Mouse (Mus musculus): ENCODE measurements around the gene Hnf1b. TPM values are rescaled to one million over a fixed set of nuclear protein-coding genes. Genes with fewer than 3 reads are reported as not detected.
A peak's percentile ranks its signal among the peaks of the same experiment; 100 is the strongest.

Gene Hnf1b
- 0.09 and 0.14 TPM in 2 replicates for polyA plus RNA-seq (2014; fragmentation: Nextera tagmentation; extraction: Ambion mirVana)

GRCm38 (mm10) chr11:83849529-83850335 lies at the start of gene Hnf1b:
Hnf1b (plus strand) TSS chr11:83850063.
- no peak within 1 kb of the TSS for H3K4me2 ChIP-seq (ENCODE audit: low read length)
- H3K4me3 ChIP-seq (ENCODE audit: low read depth, low read length), result no peak within 1 kb of the TSS
- no peaks in the 10 kb centered on the region for H3K36me3 ChIP-seq (ENCODE audit: control insufficient read depth, insufficient read depth, low read length)
- no peaks in the 10 kb centered on the region for H3K4me1 ChIP-seq (ENCODE audit: control insufficient read depth, insufficient read depth, low read length)
- H3K9ac ChIP-seq (ENCODE audit: low read length), result no peak within 1 kb of the TSS
- no peaks in the 10 kb centered on the region for H3K9me3 ChIP-seq (replicated peaks; ENCODE audit: control insufficient read depth, low read length)
- ATAC-seq (no peak), DNase-seq (ENCODE audit: low spot score) (no peak)
- no peak within 1 kb of the TSS for H3K27ac ChIP-seq (ENCODE audit: low read depth, low read length)
- 2% methylated on average over 32 of the region's 36 CpGs for WGBS
- peaks cover 43% of the 10 kb centered on the region for H3K27me3 ChIP-seq (replicated peaks; ENCODE audit: control insufficient read depth, insufficient read depth, low read length)

- Histone ChIP-seq H3K9ac (ENCODE audit: low read length) (no peak overlapping the region), H3K4me1 (ENCODE audit: control insufficient read depth, insufficient read depth, low read length) (no peaks in the 10 kb centered on the region), H3K36me3 (ENCODE audit: control insufficient read depth, insufficient read depth, low read length) (no peaks in the 10 kb centered on the region), H3K4me3 (ENCODE audit: low read depth, low read length) (no peak overlapping the region), H3K27me3 (replicated peaks; ENCODE audit: control insufficient read depth, insufficient read depth, low read length) (no peaks in the 10 kb centered on the region), H3K27ac (ENCODE audit: low read depth, low read length) (no peak overlapping the region), H3K9me3 (replicated peaks; ENCODE audit: control insufficient read depth, low read length) (no peaks in the 10 kb centered on the region), H3K4me2 (ENCODE audit: low read length) (no peak overlapping the region)
- no peak for ATAC-seq
- peak; percentile 55 for DNase-seq (ENCODE audit: low spot score)
- WGBS, result 70% methylated on average over 8 of the region's 8 CpGs
Measured at GRCm38 (mm10) chr11:83802166-83802565, 47.7 kb upstream of the Hnf1b start.

- 91% methylated on average over 4 of the region's 4 CpGs for WGBS
- Histone ChIP-seq H3K9ac (ENCODE audit: low read length) (no peak overlapping the region), H3K27me3 (replicated peaks; ENCODE audit: control insufficient read depth, insufficient read depth, low read length) (no peaks in the 10 kb centered on the region), H3K36me3 (ENCODE audit: control insufficient read depth, insufficient read depth, low read length) (no peaks in the 10 kb centered on the region), H3K27ac (ENCODE audit: low read depth, low read length) (no peak overlapping the region), H3K4me1 (ENCODE audit: control insufficient read depth, insufficient read depth, low read length) (no peaks in the 10 kb centered on the region), H3K4me2 (ENCODE audit: low read length) (no peak overlapping the region), H3K4me3 (ENCODE audit: low read depth, low read length) (no peak overlapping the region), H3K9me3 (replicated peaks; ENCODE audit: control insufficient read depth, low read length) (no peaks in the 10 kb centered on the region)
- ATAC-seq (no peak), DNase-seq (ENCODE audit: low spot score) (no peak)
Measured at GRCm38 (mm10) chr11:83802581-83802980, 47.3 kb upstream of the Hnf1b start.

GRCm38 (mm10) chr11:83810441-83810840 lies 39.4 kb upstream of the Hnf1b start:
- no peak overlapping the region for H3K9ac ChIP-seq (ENCODE audit: low read length)
- no peaks in the 10 kb centered on the region for H3K4me1 ChIP-seq (ENCODE audit: control insufficient read depth, insufficient read depth, low read length)
- no peaks in the 10 kb centered on the region for H3K36me3 ChIP-seq (ENCODE audit: control insufficient read depth, insufficient read depth, low read length)
- no peaks in the 10 kb centered on the region for H3K27me3 ChIP-seq (replicated peaks; ENCODE audit: control insufficient read depth, insufficient read depth, low read length)
- no peak overlapping the region for H3K27ac ChIP-seq (ENCODE audit: low read depth, low read length)
- H3K4me3 ChIP-seq (ENCODE audit: low read depth, low read length), result no peak overlapping the region
- H3K9me3 ChIP-seq (replicated peaks; ENCODE audit: control insufficient read depth, low read length), result no peaks in the 10 kb centered on the region
- WGBS, result 83% methylated on average over 8 of the region's 8 CpGs
- DNase-seq (ENCODE audit: low spot score), result no peak
- no peak for ATAC-seq
- no peak overlapping the region for H3K4me2 ChIP-seq (ENCODE audit: low read length)

- H3K4me2 ChIP-seq (ENCODE audit: low read length), result no peak overlapping the region
- H3K36me3 ChIP-seq (ENCODE audit: control insufficient read depth, insufficient read depth, low read length), result no peaks in the 10 kb centered on the region
- ATAC-seq, result no peak
- no peak for DNase-seq (ENCODE audit: low spot score)
- H3K27me3 ChIP-seq (replicated peaks; ENCODE audit: control insufficient read depth, insufficient read depth, low read length), result no peaks in the 10 kb centered on the region
- H3K4me3 ChIP-seq (ENCODE audit: low read depth, low read length), result no peak overlapping the region
- H3K9me3 ChIP-seq (replicated peaks; ENCODE audit: control insufficient read depth, low read length), result no peaks in the 10 kb centered on the region
- no peak overlapping the region for H3K27ac ChIP-seq (ENCODE audit: low read depth, low read length)
- no peak overlapping the region for H3K9ac ChIP-seq (ENCODE audit: low read length)
- WGBS, result 87% methylated on average over 5 of the region's 5 CpGs
- H3K4me1 ChIP-seq (ENCODE audit: control insufficient read depth, insufficient read depth, low read length), result peaks cover 3% of the 10 kb centered on the region; the same call in 1 of the 2 replicates
Measured at GRCm38 (mm10) chr11:83815191-83815590, 34.7 kb upstream of the Hnf1b start.

GRCm38 (mm10) chr11:83815628-83816027 lies 34.2 kb upstream of the Hnf1b start:
- Histone ChIP-seq H3K4me3 (ENCODE audit: low read depth, low read length) (no peak overlapping the region), H3K27me3 (replicated peaks; ENCODE audit: control insufficient read depth, insufficient read depth, low read length) (no peaks in the 10 kb centered on the region), H3K9me3 (replicated peaks; ENCODE audit: control insufficient read depth, low read length) (no peaks in the 10 kb centered on the region), H3K36me3 (ENCODE audit: control insufficient read depth, insufficient read depth, low read length) (no peaks in the 10 kb centered on the region), H3K4me1 (ENCODE audit: control insufficient read depth, insufficient read depth, low read length) (peaks cover 3% of the 10 kb centered on the region; the same call in 1 of the 2 replicates), H3K9ac (ENCODE audit: low read length) (no peak overlapping the region), H3K4me2 (ENCODE audit: low read length) (no peak overlapping the region), H3K27ac (ENCODE audit: low read depth, low read length) (no peak overlapping the region)
- ATAC-seq (no peak), DNase-seq (ENCODE audit: low spot score) (peak; percentile 66)
- 7% methylated on average over 9 of the region's 9 CpGs for WGBS

- Histone ChIP-seq H3K27ac (ENCODE audit: low read depth, low read length) (no peak overlapping the region), H3K4me2 (ENCODE audit: low read length) (no peak overlapping the region), H3K4me3 (ENCODE audit: low read depth, low read length) (no peak overlapping the region), H3K27me3 (replicated peaks; ENCODE audit: control insufficient read depth, insufficient read depth, low read length) (no peaks in the 10 kb centered on the region), H3K4me1 (ENCODE audit: control insufficient read depth, insufficient read depth, low read length) (peaks cover 3% of the 10 kb centered on the region; the same call in 1 of the 2 replicates), H3K9ac (ENCODE audit: low read length) (no peak overlapping the region), H3K9me3 (replicated peaks; ENCODE audit: control insufficient read depth, low read length) (no peaks in the 10 kb centered on the region), H3K36me3 (ENCODE audit: control insufficient read depth, insufficient read depth, low read length) (no peaks in the 10 kb centered on the region)
- 42% methylated on average over 6 of the region's 6 CpGs for WGBS
- DNase-seq (ENCODE audit: low spot score) (peak; percentile 42), ATAC-seq (no peak)
Measured at GRCm38 (mm10) chr11:83817048-83817447, 32.8 kb upstream of the Hnf1b start.

- no peak overlapping the region for H3K4me2 ChIP-seq (ENCODE audit: low read length)
- WGBS, result 84% methylated on average over 4 of the region's 4 CpGs
- no peaks in the 10 kb centered on the region for H3K36me3 ChIP-seq (ENCODE audit: control insufficient read depth, insufficient read depth, low read length)
- H3K4me3 ChIP-seq (ENCODE audit: low read depth, low read length), result no peak overlapping the region
- H3K27ac ChIP-seq (ENCODE audit: low read depth, low read length), result no peak overlapping the region
- ATAC-seq (no peak), DNase-seq (ENCODE audit: low spot score) (no peak)
- peaks cover 3% of the 10 kb centered on the region; the same call in 1 of the 2 replicates for H3K4me1 ChIP-seq (ENCODE audit: control insufficient read depth, insufficient read depth, low read length)
- H3K9ac ChIP-seq (ENCODE audit: low read length), result no peak overlapping the region
- no peaks in the 10 kb centered on the region for H3K9me3 ChIP-seq (replicated peaks; ENCODE audit: control insufficient read depth, low read length)
- no peaks in the 10 kb centered on the region for H3K27me3 ChIP-seq (replicated peaks; ENCODE audit: control insufficient read depth, insufficient read depth, low read length)
Measured at GRCm38 (mm10) chr11:83817994-83818393, 31.9 kb upstream of the Hnf1b start.

GRCm38 (mm10) chr11:83818591-83819127 lies 31.2 kb upstream of the Hnf1b start:
- Histone ChIP-seq H3K27me3 (replicated peaks; ENCODE audit: control insufficient read depth, insufficient read depth, low read length) (no peaks in the 10 kb centered on the region), H3K27ac (ENCODE audit: low read depth, low read length) (no peak overlapping the region), H3K36me3 (ENCODE audit: control insufficient read depth, insufficient read depth, low read length) (no peaks in the 10 kb centered on the region), H3K9ac (ENCODE audit: low read length) (no peak overlapping the region), H3K4me3 (ENCODE audit: low read depth, low read length) (no peak overlapping the region), H3K4me1 (ENCODE audit: control insufficient read depth, insufficient read depth, low read length) (peaks cover 3% of the 10 kb centered on the region; the same call in 1 of the 2 replicates), H3K4me2 (ENCODE audit: low read length) (no peak overlapping the region), H3K9me3 (replicated peaks; ENCODE audit: control insufficient read depth, low read length) (no peaks in the 10 kb centered on the region)
- 67% methylated on average over 9 of the region's 9 CpGs for WGBS
- DNase-seq (ENCODE audit: low spot score), result no peak
- ATAC-seq, result no peak

Data from forebrain, embryonic 14.5 days (tissue).